Mouse (Mus musculus): ENCODE data around the gene Dicer1.
"Not testable (repeated sequence)": the region's sequence is repeated elsewhere in the genome, so short reads cannot be mapped to it uniquely, and the experiment has no call there.

Gene Dicer1

DNA sequence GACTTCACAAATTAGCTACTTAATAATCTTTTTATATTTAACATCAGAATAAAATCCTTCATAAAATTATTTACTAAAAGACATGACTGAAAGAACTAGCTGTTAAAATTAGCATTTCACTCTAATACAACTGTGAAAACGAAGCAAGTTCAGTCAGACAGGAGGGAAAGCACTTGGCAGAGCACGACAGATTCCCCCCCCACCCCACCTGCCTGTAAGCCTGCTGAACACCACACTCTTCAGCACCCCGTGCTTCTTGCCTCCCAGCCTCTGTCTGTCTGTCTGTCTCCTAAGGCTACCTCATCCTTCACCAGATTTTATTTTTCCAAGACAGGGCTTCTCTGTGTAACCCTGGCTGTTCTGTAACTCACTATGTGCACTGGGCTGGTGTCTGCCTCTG, 12.8 kb downstream of the Dicer1 start:
- no peak for DNase-seq

DNA sequence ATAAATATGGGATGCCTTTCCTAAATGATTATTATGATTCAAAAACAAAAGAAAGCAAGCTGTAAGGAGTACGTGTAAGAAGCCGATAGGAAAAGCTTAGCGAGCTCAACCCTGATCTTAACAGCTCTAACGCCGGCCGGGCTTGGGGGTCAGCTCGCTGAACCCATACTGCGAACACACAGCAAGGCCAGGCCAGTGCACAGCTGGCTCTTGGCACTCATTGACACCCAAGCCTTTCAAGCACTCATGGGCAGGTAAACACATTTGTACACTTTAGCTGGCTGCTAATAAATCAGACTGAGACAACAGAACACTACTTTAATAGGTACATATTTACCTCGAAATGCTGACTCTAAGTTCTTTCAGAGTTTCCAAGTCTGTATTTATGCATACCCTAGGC, 13.3 kb downstream of the Dicer1 start:
- no peak for DNase-seq

DNA sequence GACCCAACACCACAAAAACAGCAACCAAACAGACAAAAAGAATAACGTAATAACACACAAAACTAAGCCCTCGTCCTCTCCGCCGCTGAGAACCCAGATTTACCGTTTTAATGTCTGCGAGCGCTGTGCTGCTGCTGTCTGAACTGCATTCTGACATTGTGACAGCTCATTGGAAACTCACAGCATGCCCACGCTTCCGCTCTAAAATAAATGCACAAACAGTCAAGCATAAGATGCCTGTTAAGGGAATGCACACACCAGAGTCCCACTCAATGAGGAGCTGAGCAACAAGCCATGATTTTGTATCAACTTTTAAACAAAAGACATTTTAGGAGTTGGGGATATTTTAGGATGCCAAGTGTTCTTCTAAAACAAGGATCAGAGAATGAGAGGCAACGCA, 14.1 kb downstream of the Dicer1 start:
- DNase-seq: peak; percentile 16

DNA sequence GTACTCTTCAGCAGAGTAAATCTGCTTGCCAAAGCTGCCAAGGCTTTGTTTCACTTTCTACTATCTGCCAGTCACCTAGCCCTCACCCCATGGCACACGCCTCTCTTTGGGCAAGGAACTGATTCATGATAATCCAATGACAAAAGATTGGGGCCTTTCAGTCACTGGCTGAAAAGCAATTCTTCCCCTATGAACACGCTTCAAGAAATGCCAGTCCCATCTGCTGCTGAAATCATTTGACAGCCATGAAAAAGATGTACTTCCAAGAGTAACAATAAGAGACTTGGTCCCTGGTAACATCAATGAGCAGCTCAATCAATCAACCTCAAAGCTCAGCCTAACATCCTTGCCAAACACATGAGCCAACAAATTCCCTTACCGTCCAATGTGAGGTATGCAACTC, 15.8 kb downstream of the Dicer1 start:
- DNase-seq: no peak

DNA sequence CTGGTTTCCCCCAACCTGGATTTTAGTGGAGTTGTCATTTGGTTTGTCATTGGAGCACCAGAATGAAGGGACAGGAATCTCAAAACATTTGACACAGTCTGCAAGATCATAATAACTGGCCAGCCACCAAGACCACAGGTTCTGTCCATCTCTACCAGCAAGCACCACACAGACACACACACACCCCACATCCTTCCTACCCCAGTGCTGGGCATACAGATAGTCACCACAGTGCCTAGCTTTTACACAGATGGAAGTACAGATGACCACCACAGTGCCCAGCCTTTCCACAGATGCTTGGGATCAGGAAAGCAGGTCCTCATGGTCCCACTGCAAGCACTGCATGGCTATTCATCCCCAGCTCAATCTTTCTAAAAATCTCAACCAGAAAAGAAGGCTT, 18.6 kb downstream of the Dicer1 start:
- no peak for DNase-seq

DNA sequence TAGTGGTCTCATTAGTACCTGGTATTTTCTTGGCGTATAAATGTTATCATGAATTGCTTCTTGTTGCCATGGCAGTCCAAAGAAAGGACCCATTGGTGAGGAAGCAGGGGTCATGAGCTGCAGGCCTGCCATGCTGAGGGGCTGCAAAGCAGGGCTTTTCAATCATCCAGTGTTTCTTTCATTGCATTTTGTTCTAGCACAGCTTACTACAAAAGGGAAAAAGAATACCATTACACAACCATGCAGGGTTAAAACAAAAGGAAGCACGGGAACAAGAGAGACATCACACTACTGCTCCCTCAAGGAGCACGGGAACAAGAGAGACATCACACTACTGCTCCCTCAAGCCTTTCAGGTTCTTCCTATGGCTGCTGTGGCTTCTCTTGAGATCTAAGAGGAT, 20.0 kb downstream of the Dicer1 start:
- no peak for DNase-seq

DNA sequence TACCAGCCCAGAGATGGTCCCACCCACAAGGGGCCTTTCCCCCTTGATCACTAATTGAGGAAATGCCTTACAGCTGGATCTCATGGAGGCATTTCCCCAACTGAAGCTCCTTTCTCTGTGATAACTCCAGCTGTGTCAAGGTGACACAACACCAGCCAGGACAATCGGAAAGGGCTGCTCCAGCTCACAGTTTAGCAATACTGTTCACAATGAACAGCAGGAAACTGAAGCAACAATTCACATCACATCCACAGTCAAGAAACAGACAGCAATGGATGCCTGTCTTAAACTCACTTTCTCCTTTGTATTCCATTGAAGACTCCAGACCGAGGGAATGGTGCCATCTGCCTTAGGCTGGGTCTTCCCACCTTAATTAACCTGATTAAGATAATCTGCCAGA, 25.3 kb downstream of the Dicer1 start:
- not testable (repeated sequence) for DNase-seq

DNA sequence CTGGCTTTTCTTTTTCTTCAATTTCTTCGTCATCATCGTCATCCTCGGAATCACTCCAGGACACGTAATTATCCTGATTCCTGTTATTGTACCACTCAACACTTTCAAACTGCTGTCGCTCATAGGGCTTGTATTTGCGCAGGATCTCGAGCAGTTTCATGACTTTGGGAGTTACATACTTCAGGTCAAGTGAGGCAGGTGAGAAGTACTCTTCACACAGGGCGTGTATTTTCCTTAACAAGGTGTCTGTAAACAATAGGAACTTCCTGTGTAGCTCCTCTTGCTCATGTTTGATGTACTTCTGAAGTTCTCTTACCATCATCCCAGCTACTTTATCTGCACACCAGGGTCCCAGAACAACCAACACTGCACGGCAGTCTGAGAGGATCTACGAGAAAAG, 29.7 kb downstream of the Dicer1 start:
- DNase-seq: no peak

DNA sequence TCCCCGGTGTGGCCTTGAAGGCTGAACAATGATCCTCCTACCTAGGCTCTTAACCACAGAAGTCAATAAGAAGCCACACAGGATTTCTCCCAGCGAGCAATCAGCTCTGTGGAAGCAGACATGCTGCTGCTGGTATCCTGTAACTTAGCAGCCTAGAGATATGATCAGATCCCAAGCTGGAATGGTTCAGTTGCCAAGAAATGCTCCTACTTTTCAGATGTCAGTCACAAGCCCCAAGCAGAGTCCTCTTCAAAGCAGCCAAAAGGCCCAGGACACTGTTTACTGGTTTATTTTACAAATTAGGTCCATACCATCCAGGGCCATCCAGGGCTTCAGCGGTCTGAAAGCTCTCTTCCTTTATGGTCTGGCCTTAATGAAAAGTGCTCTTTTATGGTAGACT, 30.7 kb downstream of the Dicer1 start:
- DNase-seq: no peak

DNA sequence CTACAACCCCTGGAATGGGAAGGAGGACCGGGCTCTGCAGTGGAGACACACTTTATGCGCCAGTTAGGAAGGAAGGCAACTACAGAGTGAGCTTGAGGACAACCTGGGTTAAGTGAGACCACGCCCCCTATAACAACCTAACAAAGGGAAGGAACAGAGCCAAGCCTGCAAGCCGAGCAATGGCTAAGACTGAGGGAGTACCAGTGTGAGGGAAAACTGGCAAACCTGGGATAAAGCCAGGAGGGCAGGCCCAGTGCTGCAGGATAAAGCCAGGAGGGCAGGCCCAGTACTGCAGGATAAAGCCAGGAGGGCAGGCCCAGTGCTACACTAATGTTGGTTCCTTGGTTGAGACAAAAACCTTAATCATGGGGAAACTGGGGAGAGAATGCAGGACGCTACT, 32.8 kb downstream of the Dicer1 start:
- no peak for DNase-seq

DNA sequence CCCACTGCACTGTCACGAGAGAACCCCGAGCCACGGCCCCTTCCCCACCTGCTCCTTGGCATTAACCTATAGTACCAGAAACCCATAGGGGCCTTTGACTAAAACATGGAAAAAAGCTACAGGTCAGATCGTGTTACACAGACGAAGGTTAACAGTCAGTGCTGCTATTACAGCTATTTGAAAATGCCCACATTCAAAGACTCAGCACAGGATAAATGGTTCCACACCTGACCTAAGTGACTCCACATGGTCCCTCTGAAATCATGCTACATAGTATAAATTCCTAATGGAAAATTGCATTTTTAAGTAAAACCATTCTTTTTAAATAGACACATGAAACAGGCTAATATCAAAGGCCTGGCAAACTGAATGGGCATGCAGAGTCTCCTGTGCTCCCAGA, 35.3 kb downstream of the Dicer1 start:
- DNase-seq: no peak

DNA sequence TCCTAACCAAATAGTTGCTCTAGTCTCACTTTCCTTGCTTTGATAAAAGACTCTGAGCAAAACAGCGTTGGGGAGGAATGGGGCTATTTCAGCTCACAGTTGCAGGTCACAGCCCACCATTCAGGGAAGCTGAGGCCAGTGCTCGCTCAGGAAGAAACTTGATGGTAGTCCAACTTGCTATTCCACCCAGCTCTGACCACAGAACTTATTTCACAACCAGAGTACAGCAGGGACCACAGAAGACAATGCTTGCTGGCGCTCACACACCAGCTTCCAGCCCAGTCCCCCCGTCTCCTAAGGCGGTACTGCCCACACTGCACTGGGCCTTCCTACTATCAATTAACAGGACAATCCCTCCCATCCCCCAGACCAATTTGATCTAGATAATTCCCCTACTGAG, 36.3 kb downstream of the Dicer1 start:
- DNase-seq: no peak

DNA sequence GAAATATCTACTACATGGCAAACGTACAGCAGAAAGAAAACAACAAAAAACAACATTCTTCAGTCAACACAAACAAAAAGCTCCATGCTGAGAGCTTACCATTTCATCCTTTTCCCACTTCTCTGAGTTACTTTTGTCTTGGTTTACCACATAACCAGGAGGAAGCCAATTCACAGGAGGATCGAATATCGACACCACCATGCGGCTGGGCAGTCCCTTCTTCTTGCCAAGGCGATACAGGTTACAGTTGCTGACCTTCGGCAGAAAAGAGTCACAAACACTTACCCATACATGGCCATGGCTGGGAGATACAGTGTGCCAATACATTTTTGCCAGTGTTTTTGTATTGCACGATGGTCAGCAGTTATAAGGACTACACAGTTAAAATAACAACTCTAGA, 51.5 kb downstream of the Dicer1 start:
- DNase-seq: no peak

DNA sequence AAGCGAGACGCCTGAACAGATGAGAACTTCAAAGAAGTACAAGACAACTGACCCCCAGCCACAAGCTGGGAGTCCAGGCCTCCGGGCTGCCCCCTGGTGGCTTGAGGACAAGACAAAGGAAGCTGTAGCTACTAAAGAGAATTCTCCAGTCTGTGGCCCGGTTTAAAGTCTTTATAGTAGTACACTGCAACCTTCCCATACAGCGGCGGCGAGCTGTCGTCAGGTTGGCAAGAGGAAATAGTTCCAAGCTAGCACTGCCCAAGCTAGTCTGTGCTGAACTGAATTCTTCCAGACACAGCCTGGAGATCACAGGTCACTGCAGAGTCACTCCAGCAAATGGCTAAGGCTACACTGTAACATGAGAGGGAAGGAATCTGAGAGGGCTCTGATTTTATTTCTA, 52.0 kb downstream of the Dicer1 start:
- DNase-seq: peak; percentile 32

DNA sequence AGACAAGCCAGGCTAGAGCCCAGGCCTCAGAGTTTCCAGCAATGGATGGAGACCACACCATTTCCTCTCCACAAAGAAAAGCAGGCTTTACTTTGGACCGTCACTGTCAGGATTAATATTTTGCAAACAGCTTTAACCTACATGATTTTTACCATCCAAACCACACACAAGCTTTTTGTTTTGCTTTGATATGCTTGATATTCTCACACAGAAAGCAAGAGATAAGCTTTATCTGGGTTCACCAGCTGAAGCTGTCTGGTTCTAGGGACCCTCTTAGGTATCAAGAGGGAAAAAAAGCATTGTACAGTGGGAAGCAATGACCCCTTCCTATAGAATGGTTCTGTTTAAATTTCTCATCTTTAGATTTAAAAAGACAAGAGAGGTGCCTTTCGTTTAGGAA, 56.2 kb downstream of the Dicer1 start:
- DNase-seq: no peak

DNA sequence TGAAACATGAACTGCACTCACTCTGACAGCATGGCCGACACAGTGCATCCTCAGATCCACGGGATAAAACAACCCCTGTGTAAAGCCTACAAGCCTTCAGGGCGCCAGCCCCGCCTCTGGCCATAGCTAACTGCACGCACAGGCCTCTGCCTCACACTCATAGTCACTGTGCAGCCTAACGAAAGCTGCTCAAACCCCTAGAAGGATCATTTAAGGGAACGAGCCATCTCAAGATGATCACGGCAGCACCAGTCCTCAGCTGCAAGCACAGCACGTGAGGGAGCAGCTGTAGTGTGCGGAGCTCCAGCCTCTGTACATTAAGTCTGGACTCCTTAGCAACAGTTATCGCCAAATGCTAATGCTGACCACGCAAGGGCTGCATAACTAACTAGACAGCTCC, 58.9 kb downstream of the Dicer1 start:
- DNase-seq: no peak

DNA sequence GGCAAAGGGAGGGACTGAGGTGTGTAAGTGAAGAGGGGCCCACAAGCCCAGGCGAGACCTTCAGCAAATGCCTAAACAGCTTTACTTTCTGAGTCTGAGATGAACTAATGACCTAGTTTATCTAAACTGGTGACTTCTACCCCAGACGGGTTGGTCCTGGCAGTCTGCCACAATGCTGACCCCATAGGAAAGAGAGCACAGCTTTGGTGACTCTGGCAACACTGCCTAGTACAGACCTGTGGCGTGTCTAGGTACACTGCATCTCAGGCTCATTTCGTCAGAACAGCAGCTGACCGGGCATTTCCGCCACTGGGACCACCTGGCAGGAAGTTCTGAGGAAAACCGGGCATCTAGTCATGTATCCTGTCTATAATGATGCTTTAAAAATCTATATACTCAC, 61.3 kb downstream of the Dicer1 start:
- DNase-seq: no peak

DNA sequence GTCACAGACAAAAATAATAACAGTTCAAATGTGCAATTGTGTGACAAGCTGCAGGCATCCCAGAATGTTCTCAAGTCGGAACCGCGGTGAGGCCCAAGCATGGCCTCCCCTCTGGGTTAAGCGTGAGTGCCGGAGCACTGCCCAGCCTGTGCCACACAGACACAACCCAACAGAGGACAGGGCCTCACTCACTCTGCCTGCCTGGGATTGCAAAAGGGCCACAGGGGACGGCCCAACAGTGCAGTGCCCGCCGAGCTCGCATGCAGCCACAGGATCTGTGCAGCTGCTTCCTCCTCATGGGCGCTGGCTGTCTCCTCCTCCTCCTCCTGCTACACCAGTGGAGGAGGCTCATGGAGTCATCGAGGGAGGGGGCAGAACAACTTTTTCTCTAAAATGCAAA, 62.9 kb downstream of the Dicer1 start:
- no peak for DNase-seq

DNA sequence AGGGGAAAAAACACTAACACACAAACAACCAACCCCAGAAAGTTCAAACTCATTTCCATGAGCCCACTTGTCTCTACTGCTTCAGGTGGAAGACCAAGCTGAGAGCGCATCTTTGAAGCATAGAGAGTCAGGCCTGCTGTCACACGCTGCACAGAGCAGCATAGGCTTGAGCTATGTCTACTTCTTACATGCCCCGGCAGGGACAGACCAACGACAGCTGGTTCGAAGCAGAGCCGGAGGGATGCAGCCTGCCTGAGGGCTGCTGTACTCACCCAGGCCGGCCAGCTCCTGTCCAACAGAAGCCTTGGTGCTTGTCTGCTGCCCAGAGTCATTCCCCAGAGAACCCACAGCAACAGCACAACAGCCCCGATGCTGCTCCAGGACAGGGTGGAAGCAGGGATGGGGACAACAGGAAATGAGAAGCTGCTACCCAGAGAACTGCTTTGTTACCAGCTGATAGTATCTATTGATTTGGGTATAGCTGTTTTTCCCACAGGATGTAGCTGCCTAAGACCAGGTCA, 67.3 kb downstream of the Dicer1 start:
- no peak for DNase-seq

DNA sequence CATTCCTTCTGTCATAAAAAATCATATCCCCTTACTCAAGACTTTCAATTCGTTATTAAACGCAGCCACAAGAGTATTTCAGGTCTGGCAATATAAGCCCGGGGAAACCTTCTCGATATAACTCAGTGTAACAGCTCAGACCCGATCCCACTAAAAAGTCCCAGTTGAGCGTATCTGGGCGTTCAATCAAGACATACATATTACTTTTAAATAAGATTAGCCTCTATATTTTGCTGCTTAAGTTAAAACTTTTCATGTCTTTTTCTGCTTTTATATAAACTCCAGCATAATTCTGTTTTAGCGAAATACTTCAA, 72.0 kb downstream of the Dicer1 start:
- no peak for DNase-seq

DNA sequence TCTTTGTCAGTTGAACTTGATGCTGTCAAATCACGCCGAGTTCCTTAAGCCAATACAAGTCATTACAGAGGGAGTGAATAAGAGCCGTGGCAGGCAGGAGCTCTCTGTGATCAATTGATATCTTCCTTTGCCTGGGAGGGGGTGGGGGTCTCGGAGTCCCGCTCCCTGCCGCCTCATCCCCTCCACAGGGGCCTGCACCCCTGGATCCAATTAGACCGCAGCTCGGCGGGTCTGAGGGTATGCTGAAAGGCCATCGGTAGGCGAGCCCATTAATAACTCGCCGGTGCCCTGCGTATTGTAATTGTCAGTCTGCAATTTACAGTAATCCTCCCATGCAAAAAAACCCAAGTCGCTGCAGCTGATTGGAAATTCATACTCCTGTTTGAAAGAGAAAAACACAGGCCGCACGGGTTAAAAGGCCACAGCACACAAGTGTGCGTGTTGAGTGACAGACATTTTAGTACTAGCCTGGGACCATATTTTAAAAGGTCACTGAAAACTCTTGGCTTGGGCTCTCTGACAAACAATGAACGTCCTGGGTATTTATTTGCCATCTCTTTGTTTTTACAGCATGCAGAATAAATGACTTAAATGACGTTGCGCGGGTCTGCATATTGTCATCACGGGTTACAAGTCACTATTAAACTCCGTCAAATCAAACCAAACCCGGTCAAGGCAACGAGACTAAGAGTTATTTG, 72.5 kb downstream of the Dicer1 start:
- DNase-seq: no peak

DNA sequence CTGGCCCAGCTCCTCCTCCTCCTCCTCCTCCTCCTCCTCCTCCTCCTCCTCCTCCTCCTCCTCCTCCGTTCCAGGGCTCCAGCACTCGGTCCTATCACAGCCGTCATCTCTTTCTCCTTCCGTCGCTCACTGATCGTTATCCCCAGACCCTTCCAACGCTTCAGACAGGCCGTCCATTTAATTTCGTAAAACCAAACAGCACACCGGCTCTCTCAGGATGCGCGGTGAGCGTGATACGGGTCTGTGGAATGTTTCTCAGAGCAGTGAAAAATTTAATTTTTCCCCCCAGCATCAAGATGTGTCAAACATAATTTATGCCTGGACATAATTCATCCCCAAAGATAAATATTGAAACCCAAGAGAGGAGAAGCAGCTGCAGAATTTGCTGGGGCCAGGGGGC, 73.3 kb downstream of the Dicer1 start:
- DNase-seq: no peak

DNA sequence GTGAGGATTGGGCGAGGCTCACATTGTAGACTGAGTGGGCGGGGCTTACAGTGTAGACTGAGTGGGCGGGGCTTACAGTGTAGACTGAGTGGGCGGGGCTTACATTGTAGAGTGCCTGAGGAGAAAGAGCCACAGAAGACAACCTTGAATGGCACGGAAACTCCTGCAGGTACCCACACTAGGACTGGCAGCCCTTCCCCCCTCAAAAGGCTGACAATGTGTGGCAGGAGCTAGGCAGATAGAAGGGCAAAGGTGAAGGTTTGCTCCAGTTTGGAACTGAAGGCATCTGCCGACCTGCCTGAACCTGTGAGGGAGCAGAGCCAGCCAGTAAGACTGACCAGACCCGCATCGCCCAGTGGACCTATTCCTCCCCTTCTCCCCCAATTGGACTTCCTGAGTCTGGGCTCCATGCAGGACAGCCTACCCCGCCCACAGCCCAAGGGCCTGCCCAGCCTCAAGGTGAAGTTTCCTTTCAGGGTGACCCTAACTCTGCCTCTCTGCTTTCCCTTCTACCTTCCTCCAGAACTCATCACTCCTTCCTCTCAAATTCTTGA, 74.3 kb downstream of the Dicer1 start:
- DNase-seq: no peak

DNA sequence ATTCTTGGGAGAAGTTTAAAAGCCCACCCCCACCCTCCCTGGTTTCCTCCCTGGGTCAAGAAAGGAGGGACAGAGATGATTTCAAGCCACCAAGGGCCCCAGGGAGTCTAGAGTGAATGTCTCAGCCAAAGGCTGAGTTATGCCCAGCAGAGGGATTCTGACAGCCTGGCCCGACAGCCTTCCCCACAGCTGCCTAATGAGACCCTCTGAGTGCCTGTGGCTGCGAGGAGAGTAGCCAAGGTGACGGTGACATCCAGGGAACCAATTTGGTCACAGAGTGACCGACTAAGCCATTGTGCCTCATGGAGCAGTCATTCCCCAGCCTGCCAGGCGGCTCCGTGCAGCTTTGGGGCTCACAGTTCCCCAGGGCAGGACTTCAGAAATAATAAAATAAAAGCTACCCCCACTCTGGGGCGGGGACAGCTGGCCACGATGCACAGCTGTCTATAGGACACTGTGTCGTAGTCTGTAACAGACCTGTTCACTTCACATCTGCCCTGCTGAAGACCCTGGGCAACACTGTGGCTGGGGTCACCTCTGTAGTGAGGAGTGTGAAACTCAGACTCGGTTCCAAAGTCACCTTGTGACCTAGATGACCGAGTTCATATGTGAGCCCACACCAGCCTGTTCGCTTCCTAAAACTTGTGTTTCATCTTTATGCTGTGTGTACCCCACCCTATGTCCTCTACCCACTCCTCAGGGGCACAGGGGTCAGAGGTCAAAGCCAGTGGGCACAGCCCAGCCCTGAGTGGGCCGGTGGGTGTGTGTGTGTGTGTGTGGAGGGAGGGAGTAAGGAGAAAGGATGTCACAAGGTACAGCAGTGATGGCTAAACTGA, 75.0 kb downstream of the Dicer1 start:
- DNase-seq: no peak

Data from right cerebral cortex, postnatal 25 days (tissue).